Mouse (Mus musculus): ENCODE data around the gene Nln.

Gene Nln

DNA sequence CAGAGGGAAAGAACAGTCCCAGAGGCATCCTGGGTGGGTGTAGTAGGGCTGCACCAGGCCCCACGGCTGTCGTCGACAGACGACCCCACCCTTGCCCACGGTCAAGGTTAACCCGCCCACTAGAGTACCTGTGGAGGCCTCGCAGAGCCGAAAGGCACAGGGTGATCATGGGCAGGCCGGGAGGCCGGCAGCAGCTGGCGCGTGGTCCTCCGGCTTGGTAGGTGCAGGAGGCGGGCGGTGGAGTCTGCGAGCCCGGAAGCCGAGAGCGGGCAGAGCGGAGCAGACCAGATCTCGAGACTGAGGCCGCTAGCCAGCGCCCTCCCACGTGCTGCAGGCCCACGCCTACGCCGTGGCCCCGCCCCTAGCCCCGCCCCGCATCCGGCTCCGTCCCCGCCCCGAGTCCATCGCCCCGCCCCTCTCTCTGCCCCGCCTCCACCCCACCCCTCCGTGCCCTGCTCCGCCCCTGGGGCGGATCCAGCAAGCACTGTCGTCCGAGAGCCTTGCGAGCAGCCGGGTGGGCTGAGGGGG, at the start of gene Nln, which contains the start of gene Sgtb:
Nln (minus strand) TSS at position 327 of the 528 bp plus-strand sequence.
Sgtb (plus strand) TSS at position 454 of the 528 bp plus-strand sequence.
- peak; percentile 86 for DNase-seq (ENCODE audit: low spot score)

DNA sequence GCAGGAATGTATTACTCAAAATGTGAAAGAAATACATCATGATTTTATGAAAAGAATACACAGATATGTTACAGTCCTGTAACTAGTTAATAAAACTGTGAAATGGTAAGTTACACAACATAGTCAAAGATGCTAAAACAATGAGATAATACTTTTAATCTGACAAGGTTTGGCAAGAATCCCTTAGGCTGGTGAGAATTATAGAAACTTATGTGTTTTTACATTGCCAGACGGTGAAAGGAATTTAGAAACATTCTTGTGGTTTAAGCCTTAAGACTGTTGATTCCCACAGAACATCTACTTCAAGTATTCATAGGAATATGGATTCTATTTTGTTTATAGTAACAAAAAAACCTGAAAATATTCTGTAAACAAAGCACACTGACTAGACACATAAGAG, 46.3 kb upstream of the Nln start:
- DNase-seq (ENCODE audit: low spot score) = no peak

DNA sequence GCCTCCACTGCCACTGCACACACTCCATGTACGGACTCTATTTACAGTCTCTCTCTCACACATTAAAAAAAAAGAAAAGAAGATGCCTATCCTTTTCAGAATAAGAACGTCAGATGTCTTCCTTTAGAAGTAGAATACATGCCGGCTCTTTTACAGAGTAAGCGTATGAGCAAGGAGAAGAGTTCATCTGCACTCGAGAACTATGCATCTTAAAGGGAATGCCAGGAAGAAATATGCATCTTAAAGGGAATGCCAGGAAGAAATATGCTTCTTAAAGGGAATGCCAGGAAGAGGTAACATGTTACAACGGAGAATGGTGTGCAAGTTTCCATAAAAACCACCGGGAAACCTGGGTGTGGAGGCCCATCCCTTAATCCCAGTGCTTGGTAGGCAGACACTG, 45.7 kb upstream of the Nln start:
- no peak for DNase-seq (ENCODE audit: low spot score)

DNA sequence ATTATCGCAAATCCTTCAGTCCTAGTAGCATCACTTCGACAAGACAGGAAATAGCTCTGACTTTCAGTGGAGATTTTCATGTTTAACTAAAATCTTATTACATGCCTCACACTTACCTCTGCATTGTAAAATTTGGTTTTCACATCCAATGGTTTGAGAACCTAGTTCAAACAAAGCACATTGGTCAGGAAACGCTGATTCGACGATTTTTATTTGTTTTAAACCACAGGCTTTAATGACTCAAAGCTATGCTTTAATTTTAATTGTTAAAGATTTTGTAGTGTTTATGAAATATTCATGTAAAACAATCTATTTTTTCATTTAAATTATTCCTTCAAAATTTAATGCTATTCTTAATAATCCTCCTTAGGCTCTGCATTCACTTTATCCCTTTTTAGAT, 44.8 kb upstream of the Nln start:
- DNase-seq (ENCODE audit: low spot score) = no peak

DNA sequence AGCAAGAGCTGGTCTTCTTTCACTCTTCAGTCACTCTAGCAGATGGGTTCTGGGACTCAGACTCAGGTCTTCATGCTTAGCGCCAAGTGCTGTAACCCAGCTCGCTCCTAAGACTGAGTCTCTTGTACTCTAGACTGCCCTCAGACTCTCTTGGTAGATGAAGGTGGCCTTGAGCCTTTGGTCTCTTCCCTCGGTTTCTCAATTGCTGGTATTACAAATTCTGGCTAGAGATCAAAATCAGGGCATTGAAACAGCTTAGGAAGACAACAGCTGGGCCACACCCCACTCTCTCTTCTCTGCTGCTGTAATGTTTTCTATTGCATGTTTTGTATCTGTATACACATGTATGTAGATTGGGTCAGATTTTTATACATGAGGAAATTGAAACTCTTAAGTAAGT, 36.2 kb upstream of the Nln start:
- no peak for DNase-seq (ENCODE audit: low spot score)

DNA sequence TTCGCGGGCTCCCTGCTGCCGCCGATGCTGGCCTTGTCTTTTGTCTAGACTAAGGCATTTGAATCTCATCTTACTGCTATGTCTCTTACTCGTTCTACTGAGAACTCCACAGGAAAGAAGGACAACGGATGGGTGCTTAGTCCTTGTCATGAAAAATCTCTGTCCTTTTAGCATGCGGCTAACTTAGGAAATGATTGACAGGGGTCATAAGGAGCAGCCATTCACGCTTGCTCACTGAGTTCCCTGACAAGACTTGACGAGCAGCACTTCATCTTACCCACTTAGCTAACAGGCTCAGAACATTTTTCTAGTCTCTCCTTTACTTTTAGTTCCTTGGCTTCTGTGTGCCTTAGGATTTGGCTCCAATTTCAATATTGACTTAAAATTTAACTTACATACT, 35.5 kb upstream of the Nln start:
- DNase-seq (ENCODE audit: low spot score) = no peak

DNA sequence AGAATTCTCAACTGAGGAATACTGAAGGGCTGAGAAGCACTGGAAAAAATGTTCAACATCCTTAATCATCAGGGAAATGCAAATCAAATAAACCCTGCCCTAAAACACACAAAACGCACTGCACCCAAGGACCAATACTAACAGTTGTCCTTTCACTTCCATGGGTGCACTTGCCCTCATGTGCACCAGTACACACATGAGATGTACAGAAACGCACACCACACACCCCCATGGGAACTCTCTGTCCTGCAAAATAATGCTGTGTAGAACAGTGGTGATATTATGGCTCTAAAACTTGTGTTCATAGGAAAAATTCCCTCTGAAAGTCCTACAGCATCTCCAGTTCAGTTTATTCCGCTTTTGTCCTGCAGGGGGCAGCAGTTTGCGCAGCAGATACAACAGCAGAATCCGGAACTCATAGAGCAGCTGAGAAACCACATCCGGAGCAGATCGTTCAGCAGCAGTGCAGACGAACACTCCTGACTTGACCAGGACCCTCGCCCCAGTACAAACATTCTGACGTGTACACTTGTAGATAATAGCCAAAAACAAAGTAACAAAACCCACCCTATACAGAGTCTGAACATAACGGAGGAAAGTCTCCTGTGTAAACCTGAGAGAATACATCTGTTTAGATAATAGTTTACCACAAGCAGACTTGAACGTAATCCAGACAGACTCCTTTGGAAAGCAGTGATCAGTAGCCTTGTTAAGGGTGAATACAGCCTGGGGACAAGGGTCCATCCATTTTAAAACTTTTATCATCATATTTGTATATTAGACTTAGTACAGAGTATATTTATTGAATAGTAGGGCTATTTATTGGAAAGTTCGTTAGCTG, 30.2 kb upstream of the Nln start:
- peak; percentile 80 for DNase-seq (ENCODE audit: low spot score)

DNA sequence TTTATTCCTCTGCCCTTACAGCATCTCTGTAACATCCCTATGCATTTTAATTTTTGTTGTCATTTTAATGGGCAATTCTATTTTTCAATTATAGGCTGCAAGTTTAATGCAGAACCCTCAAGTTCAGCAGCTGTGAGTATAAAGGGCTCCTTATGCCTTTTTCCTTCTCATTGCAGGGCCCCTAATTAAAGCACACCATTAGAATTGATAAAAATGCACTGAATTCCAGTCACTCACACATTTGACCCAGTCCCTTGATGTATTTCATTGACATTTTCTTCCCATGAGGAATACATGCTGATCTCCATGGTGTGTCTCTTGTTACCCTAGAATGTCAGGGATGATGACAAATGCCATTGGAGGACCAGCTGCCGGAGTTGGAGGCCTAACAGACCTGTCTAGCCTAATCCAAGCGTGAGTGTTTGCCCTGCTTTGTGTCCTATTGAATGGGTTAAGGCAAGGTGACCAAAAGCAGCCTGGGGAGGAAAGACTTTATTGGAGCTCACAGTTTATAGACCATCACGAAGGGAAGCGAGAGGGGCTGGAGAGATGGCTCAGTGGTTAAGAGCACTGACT, 25.2 kb upstream of the Nln start:
- no peak for DNase-seq (ENCODE audit: low spot score)

DNA sequence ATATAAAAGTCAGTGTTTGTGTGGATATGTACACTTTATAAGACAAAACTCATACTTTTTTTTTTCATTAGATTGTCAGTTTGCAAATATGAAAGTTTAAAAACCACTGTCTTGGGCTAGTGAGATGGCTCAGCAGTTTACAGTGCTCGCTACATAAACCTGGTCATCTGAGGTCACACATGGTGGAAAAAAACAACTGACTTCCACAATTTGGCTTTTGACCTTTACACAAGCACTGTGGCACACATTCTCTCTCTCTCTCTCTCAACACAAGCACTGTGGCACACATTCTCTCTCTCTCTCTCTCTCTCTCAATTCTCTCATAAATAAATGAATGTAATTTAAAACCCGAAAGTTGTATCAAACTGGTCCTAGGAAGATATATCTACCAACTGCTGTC, 23.1 kb upstream of the Nln start:
- DNase-seq (ENCODE audit: low spot score) = no peak

DNA sequence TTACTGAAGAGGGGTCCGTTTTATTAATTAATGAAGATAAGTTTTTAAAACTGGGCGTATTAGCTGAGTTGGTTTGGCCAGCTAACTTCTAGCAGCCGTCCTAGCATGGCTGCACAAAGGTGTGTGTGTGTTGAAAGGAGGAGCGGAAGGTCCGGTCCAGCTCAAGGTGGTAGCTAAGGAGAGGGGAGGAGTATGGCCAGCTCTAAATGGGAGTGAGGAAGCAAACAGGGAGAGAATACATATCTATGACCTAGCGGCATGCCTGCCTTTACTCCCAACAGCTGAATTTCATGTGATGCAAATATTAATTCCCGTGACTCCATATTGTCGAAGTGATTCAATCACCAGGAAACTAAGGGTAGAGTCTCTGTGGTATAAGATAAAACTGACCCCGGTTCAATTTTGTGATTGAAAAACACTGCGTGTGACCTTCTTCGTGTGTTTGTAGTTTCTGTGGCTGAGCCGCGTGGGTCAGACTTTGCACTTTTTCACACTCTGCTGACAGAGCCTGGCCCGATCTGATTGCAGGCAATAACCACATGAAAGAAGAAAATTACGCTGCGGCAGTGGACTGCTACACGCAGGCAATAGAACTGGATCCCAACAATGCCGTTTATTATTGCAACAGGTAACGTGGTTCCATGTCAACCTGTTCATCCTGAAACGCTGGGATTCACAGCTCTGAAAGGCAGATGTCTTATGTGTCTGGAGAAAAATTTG, 14.4 kb upstream of the Nln start:
- no peak for DNase-seq (ENCODE audit: low spot score)

DNA sequence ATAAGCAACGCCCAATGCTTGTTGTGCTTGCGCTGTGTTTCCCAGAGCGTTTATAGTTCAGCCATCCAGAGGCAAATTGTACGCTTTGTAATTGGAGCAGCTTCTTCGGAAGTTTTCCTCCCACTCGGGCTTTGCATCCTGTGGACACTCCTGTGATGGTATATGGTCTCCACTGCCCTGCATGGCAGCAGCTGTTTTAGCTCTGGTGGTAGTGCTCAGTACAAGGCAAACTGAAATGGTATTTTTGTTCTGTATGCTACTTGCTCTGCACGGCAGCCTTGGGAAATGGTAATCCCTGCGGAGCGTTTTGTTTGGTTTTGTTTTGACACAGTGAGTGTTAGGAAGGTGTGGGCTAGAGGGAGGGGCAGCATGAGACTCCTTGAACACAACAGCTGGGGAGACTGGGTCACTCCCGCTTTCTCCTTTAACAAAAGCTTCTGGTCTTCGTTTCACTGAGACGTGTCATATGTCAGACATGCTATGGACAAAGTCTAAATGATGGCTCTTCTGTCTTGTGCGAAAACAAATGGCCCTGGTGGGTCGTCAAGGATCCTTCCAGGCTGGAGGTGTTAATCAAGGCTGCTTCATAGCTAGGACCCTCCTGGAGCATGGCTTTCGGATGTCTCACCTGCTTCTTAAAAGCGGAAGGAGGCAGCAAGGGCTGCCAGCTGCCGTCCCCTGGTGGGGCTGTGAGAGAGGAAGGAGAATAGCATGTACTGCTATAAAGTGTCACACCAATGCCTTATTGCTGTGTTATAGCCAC, 12.8 kb upstream of the Nln start:
- no peak for DNase-seq (ENCODE audit: low spot score)

DNA sequence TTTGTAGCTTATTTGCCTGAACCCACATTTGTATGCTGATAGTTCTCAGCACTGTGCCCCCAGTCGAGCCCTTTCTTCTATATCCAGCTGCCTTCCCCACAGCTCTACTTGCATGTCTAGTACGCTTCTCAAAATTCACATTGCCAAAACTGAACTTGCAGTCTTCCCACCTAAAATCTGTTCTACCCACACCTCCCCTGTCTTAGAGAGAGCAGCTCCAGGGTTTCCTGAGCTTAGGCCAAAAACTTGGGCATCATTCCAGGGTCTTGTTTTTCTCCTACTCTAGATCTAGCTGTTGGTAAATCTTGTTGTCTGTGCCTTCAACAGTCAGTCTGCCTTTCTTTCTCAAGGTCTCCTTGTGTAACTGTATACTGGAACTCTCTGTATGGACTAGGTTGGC, 5.4 kb upstream of the Nln start:
- no peak for DNase-seq (ENCODE audit: low spot score)

DNA sequence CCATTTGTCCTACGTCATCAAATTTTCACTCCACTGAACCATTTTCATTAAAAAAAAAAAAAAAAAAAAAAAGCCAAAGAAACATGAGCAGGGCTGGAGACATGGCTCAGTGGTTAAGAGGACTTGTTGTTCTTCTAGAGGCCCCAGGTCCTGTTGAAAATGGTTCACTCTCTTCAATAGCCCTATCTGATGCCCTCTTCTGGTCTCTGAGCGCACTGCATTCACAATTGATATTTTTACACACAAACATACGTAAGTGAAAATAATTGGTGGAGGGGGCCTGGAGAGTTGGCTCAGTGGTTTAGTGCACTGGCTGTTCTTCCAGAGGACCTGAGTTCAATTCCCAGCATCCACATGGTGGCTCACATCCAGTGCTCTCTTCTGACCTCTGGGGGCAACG, 4.4 kb upstream of the Nln start:
- no peak for DNase-seq (ENCODE audit: low spot score)

DNA sequence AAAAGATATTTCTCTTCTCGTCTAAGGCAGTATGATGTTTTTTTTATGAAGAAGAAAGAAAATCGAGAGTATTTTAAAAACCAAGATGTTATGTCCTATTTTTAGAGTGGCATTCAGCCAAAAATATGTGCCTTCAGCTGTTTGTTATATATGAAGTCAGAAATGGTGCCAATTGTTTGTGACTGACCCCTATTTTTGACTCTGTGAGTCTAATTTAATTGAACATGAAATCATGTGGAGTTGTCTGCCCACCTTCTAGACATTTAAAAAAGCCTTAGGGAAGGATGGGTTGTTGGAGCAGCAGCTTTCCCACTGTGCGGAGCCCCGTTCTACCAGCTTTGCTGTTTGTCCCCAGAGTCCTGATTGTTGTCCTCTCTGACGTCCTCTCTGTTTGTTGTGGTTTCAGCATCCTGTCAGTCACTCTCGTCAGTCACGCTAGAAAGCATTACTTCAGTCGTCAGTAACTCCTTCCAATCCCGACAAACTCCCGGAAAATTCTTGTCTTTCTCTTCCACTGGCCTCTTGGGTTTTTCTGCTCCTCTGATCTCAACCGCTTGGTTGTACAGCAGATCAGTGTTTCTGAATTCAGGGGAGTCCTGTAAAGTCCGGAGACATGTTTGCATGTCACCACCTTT, 3.0 kb upstream of the Nln start:
- no peak for DNase-seq (ENCODE audit: low spot score)

DNA sequence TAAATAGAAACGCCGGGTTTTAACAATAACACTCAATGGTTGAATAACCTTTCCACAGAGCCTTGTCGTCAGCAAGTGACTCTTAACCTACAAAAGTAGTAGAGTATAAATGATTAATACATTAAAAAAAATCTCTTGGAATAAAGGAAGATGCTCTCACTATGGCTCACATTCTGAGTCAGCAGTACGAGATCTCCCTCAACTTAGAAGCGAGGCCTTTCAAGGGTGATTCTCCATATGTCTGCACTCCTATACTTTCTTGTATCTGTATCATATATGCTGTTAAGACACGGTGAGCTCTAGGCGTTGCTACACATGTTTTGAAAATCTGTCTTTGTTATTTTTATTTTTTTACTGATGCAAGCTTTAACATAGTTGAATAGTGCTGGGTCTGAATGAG, 1.1 kb upstream of the Nln start:
- DNase-seq (ENCODE audit: low spot score) = no peak

DNA sequence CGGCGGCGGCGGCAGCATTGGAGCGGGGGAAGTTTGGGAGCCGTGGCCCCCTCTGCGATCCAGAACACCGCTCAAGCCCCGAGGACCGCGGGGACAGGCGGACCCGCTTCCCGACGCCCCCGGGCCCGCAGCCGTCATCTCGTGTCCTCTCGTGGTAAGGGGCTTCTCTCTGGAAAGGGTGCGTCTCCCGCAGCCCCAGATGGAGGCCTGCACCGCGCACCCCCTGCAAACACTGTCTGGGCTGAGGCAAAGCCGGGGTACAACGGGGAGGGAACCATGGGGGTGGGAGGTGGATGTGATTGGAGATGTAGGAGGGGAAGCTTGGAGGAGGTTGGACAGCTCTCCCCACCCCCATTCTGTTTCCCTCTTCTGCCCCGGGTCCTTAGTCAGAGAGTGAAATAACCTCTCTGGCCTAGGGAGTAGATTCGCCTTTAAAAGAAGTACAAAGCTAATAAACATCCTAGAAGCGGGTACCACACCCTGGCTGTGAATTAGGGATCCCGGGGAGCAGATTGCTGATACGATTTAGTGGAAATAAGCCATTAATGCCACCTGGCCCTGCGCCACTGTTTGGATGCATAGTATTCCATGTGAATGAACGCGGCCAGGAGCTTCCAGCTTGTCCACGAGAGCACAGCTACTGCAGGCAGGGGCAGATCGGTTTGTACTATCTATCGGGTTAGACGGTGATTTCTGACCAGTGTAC, 555 bp upstream of the Nln start:
- DNase-seq (ENCODE audit: low spot score) = peak; percentile 18

DNA sequence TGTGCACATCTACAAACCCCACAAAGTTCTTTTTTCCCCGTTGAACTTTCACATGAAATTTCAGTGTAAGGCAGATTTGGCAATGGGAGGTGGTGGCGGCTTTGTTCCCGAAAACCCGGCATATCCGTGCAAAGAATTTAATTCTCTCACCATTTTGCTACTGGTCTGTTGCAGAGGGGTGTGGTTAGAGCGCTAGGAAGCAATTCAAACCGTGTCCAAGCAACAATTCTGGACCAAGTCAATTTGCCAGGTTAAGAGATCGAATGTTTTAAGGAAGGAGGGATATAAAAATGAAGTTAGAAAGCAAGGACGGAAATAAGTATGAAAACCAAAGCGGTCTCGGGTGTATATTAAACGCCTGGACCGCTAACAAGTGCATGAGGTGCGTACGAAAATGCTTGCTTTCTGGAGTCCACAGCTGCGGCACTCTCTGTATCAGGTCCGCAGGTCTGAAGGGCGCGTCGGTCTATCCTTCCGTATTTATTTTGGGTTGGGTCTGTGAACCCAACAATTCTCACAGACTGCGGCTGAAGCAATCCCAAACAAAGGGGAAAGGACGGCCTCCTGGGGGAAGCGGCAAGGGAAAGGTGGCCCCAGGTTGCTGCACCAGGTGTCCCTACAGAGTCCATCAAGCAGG, 645 bp downstream of the Nln start:
- DNase-seq (ENCODE audit: low spot score) = peak; percentile 16

DNA sequence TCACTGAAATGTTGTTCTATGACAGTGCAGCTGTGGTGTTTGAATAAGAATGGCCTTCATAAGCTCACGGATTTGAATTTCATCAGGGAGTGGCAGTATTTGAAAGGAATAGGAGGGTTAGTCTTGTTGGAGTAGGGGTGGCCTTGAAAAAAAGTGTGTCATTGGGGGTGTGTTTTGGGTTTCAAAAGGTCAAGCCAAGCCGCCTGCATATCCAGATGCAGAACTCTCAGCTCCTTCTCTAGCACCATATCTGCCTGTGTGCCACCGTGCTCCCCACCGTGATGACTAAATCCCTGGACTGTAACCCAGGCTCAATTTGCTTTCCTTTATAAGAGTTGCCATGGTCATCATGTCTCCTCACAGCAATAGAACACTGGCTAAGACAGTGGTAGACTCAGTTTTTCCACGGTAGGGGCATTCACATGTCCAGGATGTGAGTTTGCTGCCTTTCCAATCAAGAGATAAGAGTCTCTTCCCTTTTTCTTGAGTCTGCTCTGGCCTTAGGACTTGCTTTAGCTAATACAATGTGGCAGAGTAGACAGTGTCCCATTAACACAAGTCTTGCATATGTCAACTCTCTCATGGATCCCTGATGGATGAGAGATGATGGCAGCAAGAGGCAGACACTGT, 7.7 kb downstream of the Nln start:
- DNase-seq (ENCODE audit: low spot score) = no peak

DNA sequence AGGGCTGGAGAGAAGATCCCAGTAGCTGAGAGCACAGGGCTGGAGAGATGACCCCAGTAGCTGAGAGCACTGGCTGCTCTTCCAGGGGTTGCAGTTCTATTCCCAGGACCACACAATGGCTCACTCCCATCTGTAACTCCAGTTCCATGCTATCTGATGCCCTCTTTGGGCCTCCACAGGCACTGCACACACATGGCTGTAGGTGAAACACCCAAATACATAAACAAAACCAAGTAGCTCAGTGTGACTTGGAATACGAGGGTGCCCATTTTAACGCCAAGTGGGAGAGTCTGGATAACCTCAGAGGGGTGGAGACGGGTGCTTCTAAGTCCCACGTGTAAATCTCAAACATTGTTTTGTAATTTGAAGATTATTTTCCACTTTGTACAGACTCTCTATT, 9.0 kb downstream of the Nln start:
- DNase-seq (ENCODE audit: low spot score) = no peak

DNA sequence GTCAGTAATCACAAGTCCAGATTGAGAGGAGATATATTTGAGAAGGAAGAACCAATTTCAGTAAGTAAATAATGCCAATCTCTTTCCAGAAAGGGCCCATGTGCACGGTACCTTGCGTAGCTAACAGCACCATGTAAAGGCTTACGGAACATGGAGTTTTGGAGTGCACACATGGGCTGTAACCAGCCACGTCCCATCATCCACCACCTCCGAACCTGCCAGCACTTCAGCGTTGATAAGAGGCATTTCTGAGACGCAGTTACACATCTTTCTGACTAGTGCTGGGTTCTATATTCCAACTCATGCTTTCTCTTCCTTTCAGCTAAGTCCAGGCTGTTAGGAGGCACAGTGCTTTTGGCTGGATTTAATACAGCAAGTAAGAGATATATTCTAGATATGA, 12.2 kb downstream of the Nln start:
- peak; percentile 20 for DNase-seq (ENCODE audit: low spot score)

Measured in lung, postnatal 25 days (tissue).